8 mouse cellular contexts compared by ENCODE assay signal in genomic region chr19:4908107-4908506, GRCm38 (mm10). TPM values are rescaled to one million over a fixed set of nuclear protein-coding genes. Genes with fewer than 3 reads are reported as not detected.
DNase-seq lines count a peak whose midpoint lies in the region; ATAC-seq lines count a peak whose summit lies in the region.

No protein-coding gene starts in this region.

- no peaks in the 10 kb centered on the region for H3K27me3 ChIP-seq in hindbrain, embryonic 10.5 days (ENCODE audit: insufficient read depth, poor library complexity, severe bottlenecking)
- H3K27me3 ChIP-seq in hindbrain, embryonic 14.5 days (ENCODE audit: control insufficient read depth, insufficient read depth, low read length) = no peaks in the 10 kb centered on the region
- H3K27me3 ChIP-seq in liver, embryonic 12.5 days (replicated peaks) = no peaks in the 10 kb centered on the region
- no peaks in the 10 kb centered on the region for H3K27me3 ChIP-seq in intestine, embryonic 15.5 days (replicated peaks)

- DNase-seq in hindbrain, embryonic 10.5 days (ENCODE audit: low spot score) = peak; percentile 29
- DNase-seq in hindbrain, embryonic 14.5 days (ENCODE audit: low spot score) = no peak
- peak; percentile 43 to 56 for DNase-seq in B cell, adult 2 months
- DNase-seq in WW6 (ENCODE audit: low read depth, low spot score) = peak; percentile 49
- DNase-seq in thymus, postnatal 14 days = peak; percentile 49
- no peak for DNase-seq in right cerebral cortex, postnatal 14 days

- WGBS in hindbrain, embryonic 10.5 days = 88% methylated on average over 4 of the region's 4 CpGs
- WGBS in hindbrain, embryonic 14.5 days = 85% methylated on average over 4 of the region's 4 CpGs
- WGBS in liver, embryonic 12.5 days (ENCODE audit: insufficient replicate concordance) = 66% methylated on average over 4 of the region's 4 CpGs
- 84% methylated on average over 4 of the region's 4 CpGs for WGBS in intestine, embryonic 15.5 days

- peaks cover 10% of the 10 kb centered on the region for H3K4me1 ChIP-seq in hindbrain, embryonic 10.5 days (replicated peaks)
- H3K4me1 ChIP-seq in hindbrain, embryonic 14.5 days (replicated peaks; ENCODE audit: control insufficient read depth, insufficient read depth, low read length) = peaks cover 9% of the 10 kb centered on the region
- peaks cover 13% of the 10 kb centered on the region for H3K4me1 ChIP-seq in liver, embryonic 12.5 days
- 0 out of 2 replicates have a peak, but pooled peaks cover 3% of the 10 kb centered on the region for H3K4me1 ChIP-seq in intestine, embryonic 15.5 days (replicated peaks)

- no peaks in the 10 kb centered on the region for H3K9me3 ChIP-seq in hindbrain, embryonic 10.5 days
- no peaks in the 10 kb centered on the region for H3K9me3 ChIP-seq in hindbrain, embryonic 14.5 days (ENCODE audit: control insufficient read depth, low read length)
- H3K9me3 ChIP-seq in liver, embryonic 12.5 days (replicated peaks) = no peaks in the 10 kb centered on the region
- no peaks in the 10 kb centered on the region for H3K9me3 ChIP-seq in intestine, embryonic 15.5 days

- no peak overlapping the region for H3K27ac ChIP-seq in hindbrain, embryonic 10.5 days
- H3K27ac ChIP-seq in hindbrain, embryonic 14.5 days = no peak overlapping the region
- no peak overlapping the region for H3K27ac ChIP-seq in liver, embryonic 12.5 days
- H3K27ac ChIP-seq in intestine, embryonic 15.5 days = no peak overlapping the region

- H3K36me3 ChIP-seq in hindbrain, embryonic 10.5 days = peaks cover 70% of the 10 kb centered on the region
- H3K36me3 ChIP-seq in hindbrain, embryonic 14.5 days (replicated peaks; ENCODE audit: control insufficient read depth, insufficient read depth) = peaks cover 67% of the 10 kb centered on the region
- H3K36me3 ChIP-seq in liver, embryonic 12.5 days = peaks cover 61% of the 10 kb centered on the region
- peaks cover 29% of the 10 kb centered on the region for H3K36me3 ChIP-seq in intestine, embryonic 15.5 days

- no peak overlapping the region for H3K9ac ChIP-seq in hindbrain, embryonic 14.5 days
- H3K9ac ChIP-seq in liver, embryonic 12.5 days = no peak overlapping the region
- H3K9ac ChIP-seq in intestine, embryonic 15.5 days = no peak overlapping the region

- no peak overlapping the region for H3K4me2 ChIP-seq in hindbrain, embryonic 14.5 days (replicated peaks)
- no peak overlapping the region for H3K4me2 ChIP-seq in liver, embryonic 12.5 days
- H3K4me2 ChIP-seq in intestine, embryonic 15.5 days (replicated peaks) = no peak overlapping the region

- no peak overlapping the region for H3K4me3 ChIP-seq in hindbrain, embryonic 10.5 days
- no peak overlapping the region for H3K4me3 ChIP-seq in hindbrain, embryonic 14.5 days (replicated peaks; ENCODE audit: low read length)
- H3K4me3 ChIP-seq in liver, embryonic 12.5 days = no peak overlapping the region
- H3K4me3 ChIP-seq in intestine, embryonic 15.5 days (replicated peaks) = no peak overlapping the region

- no peak for ATAC-seq in hindbrain, embryonic 14.5 days (ENCODE audit: low FRiP score)
- ATAC-seq in liver, embryonic 12.5 days = peak; percentile 48; the same call in 1 of the 2 replicates
- ATAC-seq in intestine, embryonic 15.5 days = no peak

RNA-seq across cellular contexts. Expression of gene Bbs1, which starts 1.7 kb away (rescaled TPM):
- polyA plus RNA-seq in hindbrain, embryonic 10.5 days (2016; fragmentation: Nextera tagmentation; extraction: Ambion mirVana) = 7.9 and 8.3 TPM in 2 replicates
- polyA plus RNA-seq in hindbrain, embryonic 14.5 days (2014; fragmentation: Nextera tagmentation; extraction: Ambion mirVana) = 12.5 and 12.9 TPM in 2 replicates
- 1.6 and 1.8 TPM in 2 replicates for polyA plus RNA-seq in liver, embryonic 12.5 days (2016; fragmentation: Nextera tagmentation; extraction: Ambion mirVana)
- polyA plus RNA-seq in intestine, embryonic 15.5 days (2015; fragmentation: Nextera tagmentation; extraction: Ambion mirVana) = 2.3 TPM in 2 replicates

RNA-seq across cellular contexts. Expression of gene Dpp3, which starts 20.0 kb away (rescaled TPM):
- 204 and 218 TPM in 2 replicates for polyA plus RNA-seq in hindbrain, embryonic 10.5 days (2016; fragmentation: Nextera tagmentation; extraction: Ambion mirVana)
- polyA plus RNA-seq in hindbrain, embryonic 14.5 days (2014; fragmentation: Nextera tagmentation; extraction: Ambion mirVana) = 90.7 and 95.7 TPM in 2 replicates
- polyA plus RNA-seq in liver, embryonic 12.5 days (2016; fragmentation: Nextera tagmentation; extraction: Ambion mirVana) = 76.7 and 83.3 TPM in 2 replicates
- polyA plus RNA-seq in intestine, embryonic 15.5 days (2015; fragmentation: Nextera tagmentation; extraction: Ambion mirVana) = 126 and 135 TPM in 2 replicates

RNA-seq across cellular contexts. Expression of gene Zdhhc24, which starts 29.6 kb away (rescaled TPM):
- 17.6 and 19.5 TPM in 2 replicates for polyA plus RNA-seq in hindbrain, embryonic 10.5 days (2016; fragmentation: Nextera tagmentation; extraction: Ambion mirVana)
- 17.0 and 17.7 TPM in 2 replicates for polyA plus RNA-seq in hindbrain, embryonic 14.5 days (2014; fragmentation: Nextera tagmentation; extraction: Ambion mirVana)
- polyA plus RNA-seq in liver, embryonic 12.5 days (2016; fragmentation: Nextera tagmentation; extraction: Ambion mirVana) = 13.9 and 15.9 TPM in 2 replicates
- polyA plus RNA-seq in intestine, embryonic 15.5 days (2015; fragmentation: Nextera tagmentation; extraction: Ambion mirVana) = 9.8 and 10.3 TPM in 2 replicates

RNA-seq across cellular contexts. Expression of gene Actn3, which starts 30.4 kb away (rescaled TPM):
- polyA plus RNA-seq in hindbrain, embryonic 10.5 days (2016; fragmentation: Nextera tagmentation; extraction: Ambion mirVana) = 3.8 and 12.1 TPM in 2 replicates
- polyA plus RNA-seq in hindbrain, embryonic 14.5 days (2014; fragmentation: Nextera tagmentation; extraction: Ambion mirVana) = 2.9 and 3.2 TPM in 2 replicates
- 0.79 and 0.82 TPM in 2 replicates for polyA plus RNA-seq in liver, embryonic 12.5 days (2016; fragmentation: Nextera tagmentation; extraction: Ambion mirVana)
- polyA plus RNA-seq in intestine, embryonic 15.5 days (2015; fragmentation: Nextera tagmentation; extraction: Ambion mirVana) = 1.2 and 1.7 TPM in 2 replicates

RNA-seq across cellular contexts. Expression of gene Peli3, which starts 34.8 kb away (rescaled TPM):
- polyA plus RNA-seq in hindbrain, embryonic 10.5 days (2016; fragmentation: Nextera tagmentation; extraction: Ambion mirVana) = 2.1 and 3.7 TPM in 2 replicates
- 9.5 and 11.6 TPM in 2 replicates for polyA plus RNA-seq in hindbrain, embryonic 14.5 days (2014; fragmentation: Nextera tagmentation; extraction: Ambion mirVana)
- 0.20 and 0.44 TPM in 2 replicates for polyA plus RNA-seq in liver, embryonic 12.5 days (2016; fragmentation: Nextera tagmentation; extraction: Ambion mirVana)
- 2.0 and 2.4 TPM in 2 replicates for polyA plus RNA-seq in intestine, embryonic 15.5 days (2015; fragmentation: Nextera tagmentation; extraction: Ambion mirVana)

Comparison
In these comparisons a context has a peak if more than half of its experiments do, and no peak if none do; other contexts are left out.
1. DNase-seq: peak in hindbrain, embryonic 10.5 days (single experiment), B cell, adult 2 months (2 of 2), WW6 (single experiment) and thymus, postnatal 14 days (single experiment); none in hindbrain, embryonic 14.5 days (single experiment) and right cerebral cortex, postnatal 14 days (single experiment).